Mouse (Mus musculus) layer of hippocampus, adult 8-10 months (tissue): ENCODE data around the gene Pkn1. TPM values are rescaled to one million over a fixed set of nuclear protein-coding genes. Genes with fewer than 3 reads are reported as not detected.

Experiments used
- DNase-seq, 2 experiments: peaks; one replicate each; pipeline ENCODE4 v3.0.0; 2022; ENCODE audit warnings: low spot score in 2 of 2
- total RNA-seq, 4 experiments: library from RNA; stranded (reverse); gene quantifications; 2 replicates each; pipeline ENCODE4 v1.2.4; 2022

The Pkn1 gene
- 10 to 100 TPM; 55.0 to 58.9 (median 56.5) TPM for total RNA-seq

GRCm38 (mm10) chr8:83698661-83699453 lies at the start of gene Pkn1:
Gene Pkn1 (minus strand): TSS chr8:83699179.
- no peak for DNase-seq

GRCm38 (mm10) chr8:83748708-83749107 lies 49.7 kb upstream of the Pkn1 start:
- DNase-seq, result no peak

GRCm38 (mm10) chr8:83747661-83748346 lies 48.8 kb upstream of the Pkn1 start:
- DNase-seq, result no peak

GRCm38 (mm10) chr8:83744070-83744469 lies 45.1 kb upstream of the Pkn1 start:
- DNase-seq, result no peak

- no peak for DNase-seq
Observed at GRCm38 (mm10) chr8:83742968-83743367, 44.0 kb upstream of the Pkn1 start.

- no peak for DNase-seq
Observed at GRCm38 (mm10) chr8:83741849-83742655, 43.1 kb upstream of the Pkn1 start.

- DNase-seq, result no peak
Observed at GRCm38 (mm10) chr8:83740976-83741741, 42.2 kb upstream of the Pkn1 start, which contains the start of gene Adgre5. Gene Adgre5 (minus strand): TSS chr8:83741326.

- no peak for DNase-seq
Observed at GRCm38 (mm10) chr8:83740586-83740975, 41.6 kb upstream of the Pkn1 start.

- no peak for DNase-seq
Observed at GRCm38 (mm10) chr8:83739711-83740468, 40.9 kb upstream of the Pkn1 start.

- DNase-seq, result no peak
Observed at GRCm38 (mm10) chr8:83738949-83739710, 40.2 kb upstream of the Pkn1 start.

GRCm38 (mm10) chr8:83737852-83738562 lies 39.0 kb upstream of the Pkn1 start:
- DNase-seq, result no peak

- DNase-seq, result no peak
Observed at GRCm38 (mm10) chr8:83737346-83737745, 38.4 kb upstream of the Pkn1 start.

- DNase-seq, result no peak
Observed at GRCm38 (mm10) chr8:83736681-83737080, 37.7 kb upstream of the Pkn1 start.

- DNase-seq, result no peak
Observed at GRCm38 (mm10) chr8:83732919-83733318, 33.9 kb upstream of the Pkn1 start.

GRCm38 (mm10) chr8:83731906-83732305 lies 32.9 kb upstream of the Pkn1 start:
- DNase-seq, result no peak

GRCm38 (mm10) chr8:83729009-83729807 lies 30.2 kb upstream of the Pkn1 start:
- no peak for DNase-seq

GRCm38 (mm10) chr8:83725521-83726102 lies 26.6 kb upstream of the Pkn1 start:
- no peak for DNase-seq
